Mouse (Mus musculus) megakaryocyte, embryonic 14.5 days (primary cell): ENCODE measurements around the gene Pmpca. TPM values are rescaled to one million over a fixed set of nuclear protein-coding genes. Genes with fewer than 3 reads are reported as not detected.
A peak's percentile ranks its signal among the peaks of the same experiment; 100 is the strongest.

Experiments used
- H3K27me3 ChIP-seq: replicated peaks from 2 replicates; pipeline ENCODE3; 2012; ENCODE audit warnings: inconsistent platforms
- H3K36me3 ChIP-seq: replicated peaks from 2 replicates; pipeline ENCODE3; 2012; ENCODE audit warnings: low read length, inconsistent platforms, mixed read lengths
- H3K4me1 ChIP-seq: 2 replicates; pipeline ENCODE4 v1.6.1; 2012; ENCODE audit warnings: inconsistent platforms
- H3K4me3 ChIP-seq: replicated peaks from 2 replicates; pipeline ENCODE3; 2012; ENCODE audit warnings: moderate library complexity, mild to moderate bottlenecking, inconsistent platforms
- H3K9me3 ChIP-seq: 2 replicates; pipeline ENCODE4 v1.6.1; 2012; ENCODE audit warnings: inconsistent platforms
- FLI1 ChIP-seq: IDR thresholded peaks from 2 replicates; pipeline ENCODE4 v1.6.1; 2012; ENCODE audit warnings: low read length, inconsistent platforms, mixed read lengths
- GATA1 ChIP-seq: IDR thresholded peaks from 3 replicates; pipeline ENCODE4 v1.6.1; 2012; ENCODE audit warnings: mixed read lengths, low read length, inconsistent platforms, borderline replicate concordance
- polyA plus RNA-seq: library from polyadenylated mRNA; stranded (reverse); fragments of >175 nt; gene quantifications from 2 replicates; pipeline ENCODE4 v1.2.3, GENCODE M21; 2012; ENCODE audit warnings: low replicate concordance; ENCODE audit not compliant: insufficient read depth

Gene Pmpca
- polyA plus RNA-seq, 1 experiment = 172 TPM

DNA sequence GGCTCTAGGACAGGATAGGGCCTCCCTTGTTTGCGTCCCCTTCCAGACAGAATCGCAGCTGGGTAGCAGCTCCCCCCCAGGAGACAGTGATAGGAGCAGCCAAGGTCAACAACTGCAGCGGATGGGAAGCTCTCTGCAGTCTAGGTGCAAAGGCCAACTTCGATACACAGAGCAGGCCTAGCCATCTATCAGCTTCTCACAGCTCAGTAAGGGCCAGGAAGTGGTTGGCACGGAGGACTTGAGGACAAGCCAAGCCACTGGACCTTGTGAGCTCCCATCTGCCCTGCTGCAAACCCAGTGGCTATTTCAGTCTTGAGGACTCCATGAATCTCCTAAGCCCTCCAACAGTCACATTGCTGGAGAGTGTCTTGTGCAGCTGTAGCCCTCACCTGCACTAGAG lies 10.5 kb downstream of the Pmpca start:
- Histone ChIP-seq H3K4me1 (peaks cover 26% of the 10 kb centered on the region), H3K4me3 (no peak overlapping the region), H3K27me3 (no peaks in the 10 kb centered on the region), H3K9me3 (no peaks in the 10 kb centered on the region), H3K36me3 (peaks cover 92% of the 10 kb centered on the region)
- TF ChIP-seq GATA1 = no peak
- no peak for TF ChIP-seq FLI1

DNA sequence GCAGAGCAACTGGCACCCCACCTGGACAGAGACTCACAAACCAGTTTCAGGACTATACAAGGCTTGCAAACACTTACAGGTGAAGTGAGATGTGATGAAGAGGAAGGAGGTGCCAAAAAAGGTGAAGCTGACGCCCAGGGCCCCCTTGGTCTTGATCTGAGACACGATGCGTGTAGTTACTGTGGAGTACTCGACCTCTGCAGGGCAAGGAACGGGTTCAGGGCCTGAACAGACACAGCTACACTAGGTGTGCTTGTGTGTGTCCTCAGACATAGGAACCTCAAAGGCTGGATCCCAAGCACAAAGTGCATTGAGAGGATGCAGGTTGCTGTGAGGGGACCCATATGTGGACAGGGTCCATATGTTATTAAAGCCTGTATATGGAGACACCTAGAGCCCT lies 11.2 kb downstream of the Pmpca start:
- H3K4me3 ChIP-seq = no peak overlapping the region
- no peaks in the 10 kb centered on the region for H3K9me3 ChIP-seq
- peaks cover 33% of the 10 kb centered on the region for H3K4me1 ChIP-seq
- H3K36me3 ChIP-seq = peaks cover 92% of the 10 kb centered on the region
- no peaks in the 10 kb centered on the region for H3K27me3 ChIP-seq
- TF ChIP-seq GATA1 = no peak
- no peak for TF ChIP-seq FLI1

DNA sequence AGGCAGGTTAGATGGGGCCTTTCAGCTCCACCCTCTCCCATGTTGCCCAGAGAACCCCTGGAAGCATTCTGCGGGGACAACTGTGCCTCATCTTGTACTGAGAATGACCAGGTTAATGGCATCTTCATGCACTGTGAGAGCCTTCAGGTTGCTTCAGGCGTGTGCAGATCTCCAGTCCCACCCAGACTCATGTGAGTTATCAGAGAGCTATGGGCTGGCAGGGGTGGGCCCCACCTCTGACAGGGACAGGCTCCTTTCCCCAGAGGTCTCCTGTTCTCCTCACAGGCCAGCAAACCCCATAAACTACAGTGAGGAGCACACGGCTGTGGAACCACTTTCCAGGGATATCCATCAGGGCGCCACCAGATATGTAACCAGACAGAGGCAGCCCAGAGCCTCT lies 11.9 kb downstream of the Pmpca start:
- TF ChIP-seq FLI1 (no peak), GATA1 (no peak)
- no peaks in the 10 kb centered on the region for H3K9me3 ChIP-seq
- peaks cover 92% of the 10 kb centered on the region for H3K36me3 ChIP-seq
- H3K4me1 ChIP-seq = peaks cover 40% of the 10 kb centered on the region
- H3K27me3 ChIP-seq = no peaks in the 10 kb centered on the region
- no peak overlapping the region for H3K4me3 ChIP-seq

DNA sequence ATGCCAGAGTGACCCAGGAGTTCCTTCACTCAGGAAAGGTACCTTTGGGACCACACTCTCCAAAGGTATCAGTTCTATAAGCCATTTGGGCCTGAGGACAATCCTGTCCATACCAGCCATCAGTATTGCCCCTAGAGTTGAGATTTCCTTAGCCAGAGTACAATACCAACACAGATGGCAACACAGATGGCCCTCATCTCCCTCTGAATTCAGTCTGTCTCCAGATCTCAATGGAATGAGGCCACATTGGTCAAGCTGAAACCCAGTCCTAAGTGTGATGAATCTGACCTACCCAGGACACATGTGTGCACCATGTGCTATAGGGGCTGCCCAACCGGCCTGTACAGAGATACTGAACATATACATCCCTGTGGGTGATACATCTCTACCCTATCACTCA lies 13.1 kb downstream of the Pmpca start:
- no peaks in the 10 kb centered on the region for H3K27me3 ChIP-seq
- TF ChIP-seq FLI1 (no peak), GATA1 (no peak)
- peaks cover 53% of the 10 kb centered on the region for H3K4me1 ChIP-seq
- no peak overlapping the region for H3K4me3 ChIP-seq
- H3K36me3 ChIP-seq = peaks cover 91% of the 10 kb centered on the region
- no peaks in the 10 kb centered on the region for H3K9me3 ChIP-seq

DNA sequence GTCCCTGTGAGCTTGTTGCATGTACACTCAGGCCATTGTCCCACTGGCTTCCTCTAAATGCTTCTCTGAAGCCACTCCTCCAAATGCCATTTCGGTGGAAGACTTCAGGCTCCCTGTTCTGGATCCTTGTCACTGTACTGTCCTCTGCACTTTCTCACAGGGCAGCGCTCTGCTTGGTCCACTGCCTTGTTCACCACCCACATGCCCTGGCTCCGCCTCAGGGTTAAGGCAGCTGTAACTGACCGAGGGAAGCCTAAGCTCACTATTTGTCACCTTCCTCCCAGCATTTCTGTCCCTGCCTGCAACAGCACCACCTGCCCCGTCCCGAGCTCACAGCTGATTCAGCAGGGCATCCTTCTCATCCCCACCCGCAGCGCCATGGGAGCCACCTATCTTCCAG lies 14.2 kb downstream of the Pmpca start:
- Histone ChIP-seq H3K36me3 (peaks cover 89% of the 10 kb centered on the region), H3K4me3 (no peak overlapping the region), H3K27me3 (no peaks in the 10 kb centered on the region), H3K9me3 (no peaks in the 10 kb centered on the region), H3K4me1 (peaks cover 63% of the 10 kb centered on the region)
- no peak for TF ChIP-seq FLI1
- no peak for TF ChIP-seq GATA1

DNA sequence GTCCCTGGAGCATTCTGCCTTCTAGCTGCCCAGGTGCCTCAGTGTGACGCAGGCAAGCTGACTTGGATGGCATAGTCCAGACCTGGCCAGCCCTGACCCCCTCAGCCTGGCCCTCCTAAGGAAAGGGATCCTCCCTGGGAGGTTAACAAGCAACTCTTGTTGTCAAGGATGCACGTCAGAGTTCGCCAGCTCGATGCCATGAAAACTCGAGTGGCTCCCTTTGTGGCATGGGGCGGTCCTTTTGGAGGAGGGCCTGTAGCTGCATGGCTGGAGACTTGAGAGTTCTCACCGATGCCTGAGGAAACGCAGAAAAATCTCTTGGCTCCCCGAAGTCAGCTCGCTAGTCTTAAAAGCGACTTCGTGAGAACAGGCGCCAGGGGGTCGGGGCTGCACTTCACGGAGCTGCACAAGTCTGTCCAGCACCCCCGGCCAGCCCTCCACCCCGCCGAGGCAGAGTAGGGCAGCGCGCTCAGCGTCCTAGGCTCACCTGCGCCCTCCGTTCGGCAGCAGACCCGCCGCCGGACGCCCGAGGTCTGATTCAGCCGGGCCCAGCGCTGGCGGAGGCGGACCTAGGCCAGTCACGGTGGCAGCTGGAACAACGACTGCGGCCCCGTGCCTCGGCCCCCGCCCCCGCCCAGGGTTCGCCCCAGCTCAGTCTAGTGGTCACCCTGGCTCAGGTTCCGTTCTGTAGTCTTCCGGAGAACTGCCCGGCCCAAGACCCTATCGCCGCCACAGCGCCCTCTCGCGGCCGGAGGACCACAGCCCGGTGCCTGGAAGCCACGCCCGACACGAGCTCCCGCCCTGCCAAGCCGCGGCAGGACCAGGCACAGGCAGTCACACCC lies 19.6 kb downstream of the Pmpca start, which contains the start of gene Inpp5e:
Gene Inpp5e (minus strand): TSS at position 689 of the 842 bp plus-strand sequence.
- Histone ChIP-seq H3K4me1 (peaks cover 62% of the 10 kb centered on the region), H3K27me3 (no peaks in the 10 kb centered on the region), H3K9me3 (no peaks in the 10 kb centered on the region), H3K36me3 (peaks cover 78% of the 10 kb centered on the region), H3K4me3 (peak within 1 kb of the TSS; percentile 98)
- TF ChIP-seq GATA1 = no peak
- no peak for TF ChIP-seq FLI1

DNA sequence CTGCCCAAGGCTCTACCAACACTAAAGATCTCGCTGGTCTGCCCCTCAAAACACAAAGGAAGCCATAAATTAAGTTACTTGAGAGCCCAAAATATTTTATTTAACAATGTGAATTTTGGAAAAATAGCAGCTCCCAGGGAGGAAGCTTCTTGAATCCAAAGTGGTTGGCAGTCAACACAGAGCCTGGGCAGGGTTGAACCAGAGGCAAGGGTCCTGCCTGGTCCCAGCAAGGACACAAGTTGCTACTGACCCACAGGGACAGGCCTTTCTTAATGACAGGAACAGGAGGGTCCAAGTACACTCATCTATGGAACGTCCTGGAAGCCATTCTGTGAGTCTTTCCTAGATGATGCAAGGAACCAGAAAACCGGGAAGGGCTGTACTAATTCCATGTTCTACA lies 20.2 kb downstream of the Pmpca start:
- Histone ChIP-seq H3K36me3 (peaks cover 84% of the 10 kb centered on the region), H3K27me3 (no peaks in the 10 kb centered on the region), H3K4me3 (peak overlapping the region; percentile 98), H3K9me3 (no peaks in the 10 kb centered on the region), H3K4me1 (peaks cover 65% of the 10 kb centered on the region)
- TF ChIP-seq GATA1 (no peak), FLI1 (no peak)

DNA sequence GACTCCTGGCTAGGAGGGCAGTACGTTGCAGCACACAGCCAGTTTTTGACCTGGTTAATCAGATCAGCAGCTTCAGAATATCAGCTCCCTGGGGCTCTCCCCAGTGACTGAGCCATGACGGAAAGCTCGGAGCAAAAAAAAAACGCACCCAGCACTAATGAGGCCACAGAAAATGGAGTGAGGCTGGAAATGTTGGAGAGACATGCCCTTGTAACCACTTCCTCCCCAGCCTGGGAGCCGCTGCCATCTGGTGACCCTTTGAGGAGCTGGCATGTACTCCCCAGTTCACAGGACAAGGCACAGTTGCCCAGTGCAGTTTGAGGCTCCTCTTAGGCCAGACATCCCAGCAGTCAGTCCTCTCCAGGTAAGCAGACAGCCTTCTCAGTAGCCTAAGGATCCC lies 21.0 kb downstream of the Pmpca start:
- Histone ChIP-seq H3K4me1 (peaks cover 58% of the 10 kb centered on the region), H3K9me3 (no peaks in the 10 kb centered on the region), H3K36me3 (peaks cover 84% of the 10 kb centered on the region), H3K27me3 (no peaks in the 10 kb centered on the region), H3K4me3 (no peak overlapping the region)
- TF ChIP-seq FLI1 = no peak
- no peak for TF ChIP-seq GATA1

DNA sequence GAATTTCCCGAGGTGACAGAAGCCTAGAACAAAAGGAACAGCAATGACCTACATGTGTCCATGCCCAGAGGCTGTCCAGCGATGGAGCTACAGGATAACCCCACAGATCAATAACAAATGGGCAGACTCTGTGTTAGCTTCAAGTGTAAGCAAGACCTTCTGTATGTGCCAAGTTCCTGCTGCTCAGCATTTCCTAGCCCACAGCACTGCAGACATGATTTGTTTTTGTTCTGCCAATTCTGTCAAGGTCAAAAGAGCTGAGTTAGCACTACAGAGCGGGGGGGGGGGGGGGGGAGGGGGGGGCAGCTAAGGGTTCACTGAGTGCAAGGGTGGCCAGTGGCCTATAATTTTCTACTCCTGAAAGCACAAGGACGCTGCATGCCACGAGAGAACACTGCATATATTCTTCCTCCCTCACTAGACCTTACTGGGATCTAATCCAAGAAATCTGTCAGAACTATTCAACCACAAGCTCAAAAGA lies 21.8 kb downstream of the Pmpca start:
- TF ChIP-seq GATA1 (no peak), FLI1 (no peak)
- Histone ChIP-seq H3K4me3 (no peak overlapping the region), H3K36me3 (peaks cover 84% of the 10 kb centered on the region), H3K4me1 (peaks cover 49% of the 10 kb centered on the region), H3K9me3 (no peaks in the 10 kb centered on the region), H3K27me3 (no peaks in the 10 kb centered on the region)

DNA sequence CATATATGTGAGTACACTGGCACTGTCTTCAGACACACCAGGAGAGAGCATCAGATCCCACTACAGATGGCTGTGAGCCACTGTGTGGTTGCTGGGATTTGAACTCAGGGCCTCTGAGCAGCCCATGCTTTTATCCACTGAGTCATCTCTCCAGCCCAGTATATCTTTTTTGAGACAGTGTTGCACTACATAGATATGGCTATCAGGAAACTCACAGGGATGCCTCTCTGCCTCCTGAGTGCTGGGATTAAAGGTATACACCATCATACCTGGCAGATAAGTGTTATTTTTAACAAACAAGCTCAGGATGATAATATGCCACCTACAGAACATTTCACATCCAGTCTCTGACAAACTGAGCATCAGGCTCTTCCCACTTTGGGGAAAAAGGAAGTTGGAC lies 27.9 kb downstream of the Pmpca start:
- Histone ChIP-seq H3K27me3 (no peaks in the 10 kb centered on the region), H3K4me3 (no peak overlapping the region), H3K4me1 (peaks cover 4% of the 10 kb centered on the region; the same call in 1 of the 2 replicates), H3K9me3 (no peaks in the 10 kb centered on the region), H3K36me3 (peaks cover 99% of the 10 kb centered on the region)
- no peak for TF ChIP-seq GATA1
- no peak for TF ChIP-seq FLI1
